Mouse (Mus musculus) cerebellum, postnatal 25 days (tissue): ENCODE results near the gene Ap1s2.

Source experiments
- DNase-seq, 2 experiments: peaks; one replicate each; pipeline ENCODE4 v3.0.0; 2021; ENCODE audit warnings: mixed read lengths in 2 of 2

Ap1s2 gene

DNA sequence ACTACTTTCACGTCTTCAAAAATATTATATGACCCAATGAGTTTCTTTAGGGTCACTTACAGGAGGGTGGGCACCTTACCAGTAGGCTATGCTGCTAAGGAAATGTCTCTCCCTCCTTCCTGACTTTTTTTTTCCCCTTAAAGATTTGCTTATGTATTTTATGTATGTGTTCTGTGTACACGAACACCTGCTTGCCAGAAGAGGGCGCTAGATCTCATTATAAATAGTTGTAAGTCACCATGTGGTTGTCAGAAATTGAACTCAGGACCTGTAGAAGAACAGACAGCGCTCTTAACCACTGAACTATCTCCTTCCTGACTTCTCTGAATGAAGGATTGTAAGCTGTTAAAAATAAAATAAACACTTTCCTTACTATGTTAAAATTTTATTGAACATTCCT lies 72.7 kb downstream of the Ap1s2 start:
- no peak for DNase-seq

DNA sequence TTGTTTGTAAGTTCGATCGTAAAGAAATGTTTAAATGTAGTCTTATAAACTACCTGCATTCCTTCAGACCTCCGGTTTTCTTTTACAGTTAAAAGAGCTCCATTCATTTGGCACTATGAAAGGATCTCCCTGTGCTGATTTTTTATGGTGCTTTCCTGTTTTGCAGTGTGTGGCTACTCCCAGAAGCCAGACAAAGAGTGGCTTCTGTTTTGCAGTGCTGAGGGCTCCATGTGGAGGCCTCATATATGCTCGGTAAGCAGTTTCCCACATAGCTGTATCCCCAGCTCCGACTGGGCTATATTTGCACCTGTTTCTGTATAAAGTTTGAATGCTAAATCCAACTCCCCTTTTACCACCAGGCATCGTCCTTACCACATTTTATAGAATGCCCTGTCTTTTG lies 73.3 kb downstream of the Ap1s2 start:
- no peak for DNase-seq
